Comparison of ENCODE assay signal across 13 mouse cellular contexts in the genomic region with DNA sequence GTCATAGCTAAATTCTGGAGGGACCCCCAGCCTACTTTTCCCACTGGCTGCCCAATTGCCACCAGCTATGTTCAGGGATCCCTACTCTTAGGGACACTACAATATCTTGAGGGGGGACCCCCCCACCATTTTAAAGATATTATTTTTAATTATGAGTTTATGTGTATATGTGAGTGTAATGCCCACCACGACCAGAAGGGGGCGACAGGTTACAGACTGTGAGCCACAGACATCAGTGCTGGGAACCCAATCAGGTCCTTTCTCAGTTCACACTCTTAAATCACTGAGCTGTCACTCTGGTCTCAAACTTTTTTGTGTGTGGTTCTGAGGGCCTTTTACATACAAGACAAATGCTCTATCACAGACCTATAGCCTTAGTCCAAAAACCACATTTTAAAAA.
DNase-seq lines count a peak whose midpoint lies in the region; ATAC-seq and TF ChIP-seq lines count a peak whose summit lies in the region.
"Had no signal": no experiment of that assay in that cellular context is flagged by ENCODE, and none has a peak within 500 bp of the region (broad histone marks: within the 10 kb centered on the region; RNA-seq: fewer than 3 reads in every experiment).

No protein-coding gene starts in this region.

- no peaks in the 10 kb centered on the region for H3K9me3 ChIP-seq in intestine, postnatal 0 days (ENCODE audit: control insufficient read depth)
- H3K9me3 ChIP-seq in intestine, embryonic 16.5 days (ENCODE audit: control insufficient read depth, low read length): peaks cover 5% of the 10 kb centered on the region; the same call in 1 of the 2 replicates
- no peaks in the 10 kb centered on the region for H3K9me3 ChIP-seq in lung, embryonic 14.5 days (ENCODE audit: low read depth, low read length)
- H3K9me3 ChIP-seq: hindbrain, embryonic 10.5 days; lung, embryonic 15.5 days; neural tube, embryonic 13.5 days had no signal

- no peaks in the 10 kb centered on the region for H3K27me3 ChIP-seq in intestine, postnatal 0 days (replicated peaks; ENCODE audit: control insufficient read depth, insufficient read depth, low read length)
- H3K27me3 ChIP-seq in intestine, embryonic 16.5 days (replicated peaks; ENCODE audit: control insufficient read depth, insufficient read depth, low read length): no peaks in the 10 kb centered on the region
- H3K27me3 ChIP-seq in lung, embryonic 14.5 days (ENCODE audit: insufficient read depth, low read length): no peaks in the 10 kb centered on the region
- H3K27me3 ChIP-seq: lung, embryonic 15.5 days; neural tube, embryonic 13.5 days; Patski had no signal

- H3K9ac ChIP-seq in intestine, postnatal 0 days (ENCODE audit: low read depth, low read length): no peak overlapping the region
- H3K9ac ChIP-seq in intestine, embryonic 16.5 days (ENCODE audit: low read depth, low read length): no peak overlapping the region
- H3K9ac ChIP-seq in lung, embryonic 14.5 days: no peak overlapping the region
- H3K9ac ChIP-seq: lung, embryonic 15.5 days; neural tube, embryonic 13.5 days had no signal

- H3K36me3 ChIP-seq in intestine, postnatal 0 days (ENCODE audit: control insufficient read depth, insufficient read depth): no peaks in the 10 kb centered on the region
- H3K36me3 ChIP-seq in intestine, embryonic 16.5 days (ENCODE audit: control insufficient read depth, insufficient read depth, low read length): no peaks in the 10 kb centered on the region
- no peaks in the 10 kb centered on the region for H3K36me3 ChIP-seq in lung, embryonic 14.5 days (ENCODE audit: insufficient read depth)
- H3K36me3 ChIP-seq: hindbrain, embryonic 10.5 days; lung, embryonic 15.5 days had no signal

- ATAC-seq in intestine, postnatal 0 days: no peak
- ATAC-seq in intestine, embryonic 16.5 days: no peak
- no peak for ATAC-seq in lung, embryonic 14.5 days (ENCODE audit: insufficient read depth)
- ATAC-seq: Patski had no signal

- no peak overlapping the region for H3K4me3 ChIP-seq in intestine, postnatal 0 days (ENCODE audit: low read depth, low read length)
- no peak overlapping the region for H3K4me3 ChIP-seq in intestine, embryonic 16.5 days (ENCODE audit: low read length)
- H3K4me3 ChIP-seq in lung, embryonic 14.5 days (ENCODE audit: low read depth, low read length): no peak overlapping the region
- H3K4me3 ChIP-seq: hindbrain, embryonic 10.5 days; lung, embryonic 15.5 days; neural tube, embryonic 13.5 days had no signal

- H3K27ac ChIP-seq in intestine, postnatal 0 days (ENCODE audit: low read depth, low read length): no peak overlapping the region
- H3K27ac ChIP-seq in intestine, embryonic 16.5 days (ENCODE audit: low read length): no peak overlapping the region
- no peak overlapping the region for H3K27ac ChIP-seq in lung, embryonic 14.5 days (ENCODE audit: low read depth)
- H3K27ac ChIP-seq: hindbrain, embryonic 10.5 days; lung, embryonic 15.5 days; neural tube, embryonic 13.5 days had no signal

- 48% methylated on average over 2 of the region's 2 CpGs for WGBS in intestine, postnatal 0 days
- 49% methylated on average over 2 of the region's 2 CpGs for WGBS in intestine, embryonic 16.5 days
- WGBS in lung, embryonic 14.5 days: 52% methylated on average over 2 of the region's 2 CpGs

- H3K4me1 ChIP-seq in intestine, postnatal 0 days (replicated peaks; ENCODE audit: control insufficient read depth, insufficient read depth, low read length): no peaks in the 10 kb centered on the region
- H3K4me1 ChIP-seq in intestine, embryonic 16.5 days (ENCODE audit: control insufficient read depth, insufficient read depth, low read length): no peaks in the 10 kb centered on the region
- no peaks in the 10 kb centered on the region for H3K4me1 ChIP-seq in lung, embryonic 14.5 days (ENCODE audit: insufficient read depth)
- H3K4me1 ChIP-seq: lung, embryonic 15.5 days had no signal

- no peak for DNase-seq in lung, embryonic 14.5 days
- DNase-seq in lung, postnatal 36 days: no peak
- peak; percentile 40 for DNase-seq in R1 (ENCODE audit: low read depth, low spot score)
- DNase-seq in testis, postnatal 14 days (ENCODE audit: low spot score): peak; percentile 15
- DNase-seq in spleen, postnatal 14 days (ENCODE audit: low spot score in 2 of 2): no peak
- DNase-seq: cerebellum, adult 11-12 months; cerebellum, postnatal 36 days had no signal

- no peak overlapping the region for H3K4me2 ChIP-seq in intestine, postnatal 0 days (replicated peaks; ENCODE audit: low read depth)
- no peak overlapping the region for H3K4me2 ChIP-seq in intestine, embryonic 16.5 days (ENCODE audit: low read depth, low read length)
- H3K4me2 ChIP-seq in lung, embryonic 14.5 days: no peak overlapping the region
- H3K4me2 ChIP-seq: lung, embryonic 15.5 days; neural tube, embryonic 13.5 days had no signal

- TF ChIP-seq CTCF in intestine, postnatal 0 days (IDR thresholded peaks at IDR 0.05; ENCODE audit: low read depth): 0 out of 2 replicates have a peak, but pooled peaks have one; percentile 21
- TF ChIP-seq CTCF in lung, embryonic 14.5 days (IDR thresholded peaks at IDR 0.05; ENCODE audit: low read depth): peak; percentile 32; the same call in 1 of the 2 replicates

Comparison
In these comparisons a context has a peak if more than half of its experiments do, and no peak if none do; other contexts are left out.
1. DNase-seq: peak in R1 (single experiment) and testis, postnatal 14 days (single experiment); none in lung, embryonic 14.5 days (single experiment), lung, postnatal 36 days (single experiment) and spleen, postnatal 14 days (0 of 2).